Mouse (Mus musculus) midbrain, embryonic 10.5 days (tissue): Measurements from ENCODE around the gene Tspan7. TPM values are rescaled to one million over a fixed set of nuclear protein-coding genes. Genes with fewer than 3 reads are reported as not detected.

Experiments used
- DNase-seq: peaks from one replicate; pipeline ENCODE4 v3.0.0-alpha.2; 2017; ENCODE audit warnings: low spot score
- H3K27ac ChIP-seq: fragments of 300-500 bp; sonication (generic); replicated peaks from 2 replicates; pipeline ENCODE4 v1.5.1; 2016; ENCODE audit warnings: mild to moderate bottlenecking
- H3K27me3 ChIP-seq: fragments of 300-500 bp; sonication (generic); 2 replicates; pipeline ENCODE4 v1.6.1; 2016; ENCODE audit warnings: low read depth, mild to moderate bottlenecking; ENCODE audit not compliant: poor library complexity, severe bottlenecking
- H3K36me3 ChIP-seq: fragments of 300-500 bp; sonication (generic); 2 replicates; pipeline ENCODE4 v1.6.1; 2016; ENCODE audit warnings: mild to moderate bottlenecking, moderate library complexity
- H3K4me1 ChIP-seq: fragments of 300-500 bp; sonication (generic); 2 replicates; pipeline ENCODE4 v1.6.1; 2016
- H3K4me3 ChIP-seq: fragments of 300-500 bp; sonication (generic); 2 replicates; pipeline ENCODE4 v1.5.1; 2016; ENCODE audit warnings: mild to moderate bottlenecking, moderate library complexity
- H3K9me3 ChIP-seq: fragments of 300-500 bp; sonication (generic); replicated peaks from 2 replicates; pipeline ENCODE4 v1.6.1; 2016; ENCODE audit warnings: mild to moderate bottlenecking
- WGBS: fragments of 180-500 bp; shearing (Covaris S2); methylation state at CpG from one replicate; pipeline ENCODE4 v1.1.7; 2016; 5-methylcytosine and 5-hydroxymethylcytosine counted together
- polyA plus RNA-seq: library from polyadenylated mRNA; unstranded; fragments of >200 nt; fragmentation: Nextera tagmentation; extraction: Ambion mirVana; gene quantifications from 2 replicates; pipeline ENCODE4 v1.2.1, GENCODE M21; 2016

Gene Tspan7
- polyA plus RNA-seq, 1 experiment from 2014 or later, result 77.5 TPM

DNA sequence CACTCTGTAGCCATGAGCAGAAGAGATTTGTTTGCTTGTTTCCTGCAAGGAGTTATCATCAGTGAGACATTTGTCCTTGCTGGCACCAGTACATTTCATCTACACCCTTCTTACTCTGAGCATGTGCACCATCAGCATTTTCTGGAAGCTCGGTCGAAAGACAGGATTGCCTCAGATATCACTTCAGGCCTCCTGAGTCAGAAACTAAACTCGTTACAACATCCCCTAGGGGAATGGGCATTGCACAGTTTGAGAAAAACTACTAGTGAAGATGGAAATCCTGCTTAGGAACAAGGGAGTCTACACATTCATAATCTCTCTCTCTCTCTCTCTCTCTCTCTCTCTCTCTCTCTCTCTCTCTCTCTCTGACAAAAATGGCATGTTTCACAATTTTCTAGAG, 30.0 kb downstream of the Tspan7 start:
- Histone ChIP-seq H3K27ac (no peak overlapping the region), H3K4me1 (peaks cover 12% of the 10 kb centered on the region; the same call in 1 of the 2 replicates), H3K4me3 (no peak overlapping the region), H3K9me3 (no peaks in the 10 kb centered on the region), H3K27me3 (no peaks in the 10 kb centered on the region), H3K36me3 (no peaks in the 10 kb centered on the region)
- DNase-seq, result no peak
- 76% methylated on average over 3 of the region's 3 CpGs for WGBS

DNA sequence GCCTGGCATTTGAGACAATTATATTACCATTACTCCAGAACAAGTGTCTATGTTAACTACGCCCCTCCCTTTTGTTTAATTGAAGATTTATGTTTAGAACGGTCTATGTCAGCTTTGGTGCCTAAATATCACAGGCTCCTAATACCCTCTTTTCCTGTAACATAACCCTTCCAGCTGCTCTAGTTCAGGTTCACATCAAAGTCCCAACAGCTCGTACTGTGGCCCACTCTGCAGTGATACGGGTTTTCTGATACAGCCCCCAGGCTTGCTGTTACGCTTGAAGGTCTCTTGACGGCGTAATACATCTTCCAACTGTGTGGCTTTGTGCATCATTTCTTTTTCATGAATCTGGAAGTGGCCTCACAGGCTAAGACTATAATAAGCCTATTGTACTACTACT, 31.5 kb downstream of the Tspan7 start:
- WGBS, result 89% methylated on average over 7 of the region's 7 CpGs
- no peaks in the 10 kb centered on the region for H3K9me3 ChIP-seq
- peaks cover 12% of the 10 kb centered on the region; the same call in 1 of the 2 replicates for H3K4me1 ChIP-seq
- no peaks in the 10 kb centered on the region for H3K36me3 ChIP-seq
- DNase-seq, result no peak
- no peak overlapping the region for H3K4me3 ChIP-seq
- H3K27me3 ChIP-seq, result no peaks in the 10 kb centered on the region
- no peak overlapping the region for H3K27ac ChIP-seq

DNA sequence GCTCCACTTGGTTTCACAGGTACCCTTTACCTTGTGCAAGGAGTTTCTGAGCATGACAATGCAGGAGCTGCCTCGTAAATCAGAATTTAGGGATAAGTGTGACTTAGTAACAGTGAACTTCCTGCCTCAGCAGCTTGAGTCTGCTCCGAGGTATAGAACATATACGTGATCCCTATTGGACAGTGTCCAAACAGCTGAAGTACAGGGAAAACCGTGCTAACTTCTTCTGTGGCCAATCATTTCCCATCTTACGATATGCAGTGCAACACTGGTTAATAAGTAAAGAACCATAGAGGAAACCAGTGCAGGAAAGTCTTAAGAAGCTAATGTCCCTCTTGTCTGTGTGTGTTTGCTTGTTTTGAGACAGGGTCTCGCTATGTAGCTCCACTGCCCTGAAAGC, 32.0 kb downstream of the Tspan7 start:
- Histone ChIP-seq H3K9me3 (no peaks in the 10 kb centered on the region), H3K4me1 (peaks cover 12% of the 10 kb centered on the region; the same call in 1 of the 2 replicates), H3K36me3 (no peaks in the 10 kb centered on the region), H3K4me3 (no peak overlapping the region), H3K27ac (no peak overlapping the region), H3K27me3 (no peaks in the 10 kb centered on the region)
- no peak for DNase-seq
- 89% methylated on average over 6 of the region's 6 CpGs for WGBS

DNA sequence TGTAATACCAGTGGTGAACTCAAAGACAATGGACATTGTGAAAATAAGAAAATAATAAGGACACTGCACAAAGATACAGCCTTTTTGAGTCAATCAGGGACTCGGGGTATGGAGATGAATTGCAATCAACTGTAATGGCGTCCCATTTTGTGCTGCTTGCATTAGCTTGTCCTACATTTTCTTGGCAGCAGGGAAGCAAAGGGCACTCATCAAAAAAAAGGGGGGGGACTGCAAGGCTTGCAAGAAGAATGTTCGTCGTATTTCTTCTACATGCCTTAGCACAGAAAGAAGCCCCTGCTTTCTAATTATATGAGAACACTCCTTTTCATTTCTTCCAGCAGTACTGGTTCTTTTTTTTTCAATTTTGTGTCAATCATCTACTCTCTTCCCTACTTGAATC, 32.8 kb downstream of the Tspan7 start:
- no peak for DNase-seq
- 77% methylated on average over 4 of the region's 4 CpGs for WGBS
- Histone ChIP-seq H3K9me3 (no peaks in the 10 kb centered on the region), H3K4me3 (no peak overlapping the region), H3K27ac (no peak overlapping the region), H3K36me3 (no peaks in the 10 kb centered on the region), H3K27me3 (no peaks in the 10 kb centered on the region), H3K4me1 (peaks cover 12% of the 10 kb centered on the region; the same call in 1 of the 2 replicates)

DNA sequence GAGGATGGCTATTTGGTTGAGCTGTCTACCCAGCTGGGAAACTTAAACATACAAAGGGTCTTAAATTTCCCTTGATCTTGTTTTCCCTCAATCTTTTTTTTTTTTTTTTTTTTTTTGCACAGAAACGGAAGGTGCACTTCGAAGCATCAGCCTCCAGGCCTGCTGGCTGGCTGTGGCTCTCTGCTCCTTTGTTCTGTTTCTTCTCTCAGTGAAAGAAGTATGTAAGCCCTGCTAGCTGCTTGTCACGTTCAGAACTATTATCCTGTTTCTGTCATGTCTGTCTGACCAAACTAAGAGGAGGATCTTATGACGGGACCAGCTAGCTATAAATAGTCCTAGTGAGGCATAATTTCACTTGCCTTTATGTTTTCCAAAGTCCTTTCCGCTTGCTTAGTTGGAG, 33.6 kb downstream of the Tspan7 start:
- no peak for DNase-seq
- 49% methylated on average over 5 of the region's 5 CpGs for WGBS
- no peak overlapping the region; the same call in 1 of the 2 replicates for H3K27ac ChIP-seq
- no peaks in the 10 kb centered on the region for H3K36me3 ChIP-seq
- no peak overlapping the region for H3K4me3 ChIP-seq
- H3K9me3 ChIP-seq, result no peaks in the 10 kb centered on the region
- H3K27me3 ChIP-seq, result no peaks in the 10 kb centered on the region
- peaks cover 12% of the 10 kb centered on the region; the same call in 1 of the 2 replicates for H3K4me1 ChIP-seq

DNA sequence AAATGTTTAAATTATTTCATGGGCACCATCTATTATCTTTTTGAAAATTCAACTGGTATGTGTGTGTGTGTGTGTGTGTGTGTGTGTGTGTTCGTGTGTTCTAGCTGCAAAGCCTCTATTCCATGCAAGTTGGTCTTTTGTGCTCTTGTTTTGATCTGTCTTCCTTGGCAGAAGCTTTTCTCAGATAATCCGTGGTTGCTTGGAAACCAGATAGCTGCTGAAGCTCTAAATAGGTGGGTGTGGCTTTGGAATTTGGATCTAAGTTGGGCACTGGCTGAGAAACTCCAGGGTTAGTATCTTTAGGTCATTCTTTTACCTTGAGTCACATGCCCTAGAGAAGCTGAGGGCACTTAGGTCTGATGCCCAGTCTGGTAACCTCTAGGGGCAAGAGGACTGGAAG, 50.5 kb downstream of the Tspan7 start:
- peak; percentile 30 for DNase-seq
- 10% methylated on average over 2 of the region's 2 CpGs for WGBS

DNA sequence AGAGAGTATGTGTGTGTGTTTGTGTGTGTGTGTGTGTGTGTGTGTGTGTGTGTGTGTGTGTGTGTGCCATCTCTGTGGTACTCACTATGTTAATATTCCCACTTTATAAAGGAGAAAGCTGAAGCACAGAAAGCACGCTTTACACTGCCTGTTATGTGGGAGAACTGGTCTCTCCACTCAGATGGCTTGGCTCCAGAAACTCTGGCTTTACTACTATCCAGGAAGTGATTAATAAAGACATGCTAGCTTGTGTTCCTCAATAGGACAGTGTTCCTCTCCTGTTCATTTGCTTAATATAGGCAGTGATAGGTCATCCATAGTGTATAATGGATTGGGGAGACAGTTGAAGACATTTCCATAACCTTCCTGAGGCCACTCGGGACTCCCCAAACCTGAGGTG, 54.1 kb downstream of the Tspan7 start:
- Histone ChIP-seq H3K36me3 (no peaks in the 10 kb centered on the region), H3K4me3 (no peak overlapping the region), H3K4me1 (peaks cover 21% of the 10 kb centered on the region), H3K9me3 (no peaks in the 10 kb centered on the region), H3K27me3 (no peaks in the 10 kb centered on the region), H3K27ac (no peak overlapping the region)
- WGBS, result 76% methylated on average over 2 of the region's 2 CpGs
- DNase-seq, result no peak

More for the DNA sequence above, 50.5 kb downstream of the Tspan7 start:
- Histone ChIP-seq H3K36me3 (no peaks in the 10 kb centered on the region), H3K27me3 (no peaks in the 10 kb centered on the region), H3K9me3 (no peaks in the 10 kb centered on the region), H3K4me1 (peaks cover 24% of the 10 kb centered on the region), H3K4me3 (no peak overlapping the region), H3K27ac (peak overlapping the region; percentile 67)

DNA sequence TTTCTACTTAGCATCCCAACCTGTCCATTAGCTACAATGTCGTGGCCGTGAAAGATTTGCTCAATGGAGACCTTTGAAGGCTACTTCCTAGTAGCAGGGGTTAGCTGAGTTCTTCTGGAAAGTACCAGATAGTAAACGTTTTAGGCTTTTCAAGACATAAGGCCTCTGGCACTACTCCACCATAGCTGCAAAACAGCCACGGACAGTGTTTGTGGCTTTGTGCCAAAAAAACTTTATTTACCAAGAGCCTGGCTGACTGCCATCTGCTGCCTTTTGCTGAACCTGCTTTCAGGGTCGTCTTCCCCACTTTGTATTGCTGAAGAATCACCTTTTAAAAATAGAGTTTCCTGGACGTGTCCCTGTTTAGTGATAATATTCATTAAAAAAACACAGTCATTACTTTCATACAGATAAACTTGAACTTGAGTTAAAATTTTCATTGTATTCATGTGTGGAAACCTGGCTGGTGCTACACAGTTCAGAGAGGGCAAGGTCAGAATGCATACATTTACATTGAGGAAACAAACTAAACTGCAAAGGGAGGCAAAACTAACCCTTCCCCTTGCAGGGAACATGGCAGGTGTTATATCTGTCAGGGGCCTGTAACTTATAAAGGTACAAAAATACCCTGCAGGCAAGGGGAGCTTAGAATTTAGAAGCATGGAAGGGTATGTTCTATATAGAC, 54.7 kb downstream of the Tspan7 start:
- WGBS, result 80% methylated on average over 6 of the region's 6 CpGs
- H3K36me3 ChIP-seq, result no peaks in the 10 kb centered on the region
- no peaks in the 10 kb centered on the region for H3K9me3 ChIP-seq
- no peak overlapping the region for H3K4me3 ChIP-seq
- no peaks in the 10 kb centered on the region for H3K27me3 ChIP-seq
- no peak overlapping the region for H3K27ac ChIP-seq
- no peak for DNase-seq
- H3K4me1 ChIP-seq, result peaks cover 18% of the 10 kb centered on the region

DNA sequence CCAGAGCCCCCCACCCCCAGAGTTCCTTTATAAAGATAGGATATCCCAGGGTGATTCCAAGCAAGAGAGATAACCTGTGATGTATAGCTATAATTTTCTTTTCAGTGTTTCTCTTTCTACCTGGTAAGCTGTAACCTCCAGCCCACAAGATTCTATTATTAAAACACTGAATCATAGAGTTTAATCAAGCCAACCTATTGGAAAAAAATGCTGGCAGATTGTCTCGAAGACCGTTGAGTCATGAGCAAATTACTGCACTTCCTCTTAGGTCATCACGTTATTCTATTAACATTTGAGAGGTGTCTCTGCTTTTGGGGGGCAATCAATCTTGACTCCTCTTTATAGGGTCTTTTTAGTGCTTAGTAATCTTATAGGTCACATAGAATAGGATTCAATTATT, 61.9 kb downstream of the Tspan7 start:
- Histone ChIP-seq H3K4me3 (no peak overlapping the region), H3K27ac (no peak overlapping the region), H3K27me3 (no peaks in the 10 kb centered on the region), H3K9me3 (0 out of 2 replicates have a peak, but pooled peaks cover 3% of the 10 kb centered on the region), H3K4me1 (no peaks in the 10 kb centered on the region), H3K36me3 (no peaks in the 10 kb centered on the region)
- 88% methylated on average over 3 of the region's 3 CpGs for WGBS
- DNase-seq, result no peak

DNA sequence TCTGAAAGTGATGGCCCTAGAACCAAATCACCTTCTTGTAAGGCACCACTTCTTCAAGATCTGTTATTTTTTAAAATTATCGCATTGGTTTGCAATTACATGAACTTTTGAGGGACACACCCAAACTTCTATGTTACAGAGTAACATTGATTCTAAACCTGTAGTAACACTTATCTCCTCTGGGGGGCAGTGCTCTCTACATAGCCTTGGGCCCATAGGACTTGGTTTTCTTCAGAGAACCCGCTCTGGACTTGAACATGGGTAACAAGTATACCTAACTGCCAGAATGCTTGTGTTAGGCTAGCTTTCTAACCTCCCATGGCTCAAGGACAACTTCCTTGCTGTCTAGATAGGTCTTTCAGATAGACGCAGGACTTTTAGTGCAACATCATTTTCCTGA, 64.8 kb downstream of the Tspan7 start:
- Histone ChIP-seq H3K4me3 (no peak overlapping the region), H3K4me1 (no peaks in the 10 kb centered on the region), H3K27me3 (no peaks in the 10 kb centered on the region), H3K9me3 (0 out of 2 replicates have a peak, but pooled peaks cover 3% of the 10 kb centered on the region), H3K27ac (no peak overlapping the region), H3K36me3 (no peaks in the 10 kb centered on the region)
- DNase-seq, result no peak
- 80% methylated on average over 3 of the region's 3 CpGs for WGBS

DNA sequence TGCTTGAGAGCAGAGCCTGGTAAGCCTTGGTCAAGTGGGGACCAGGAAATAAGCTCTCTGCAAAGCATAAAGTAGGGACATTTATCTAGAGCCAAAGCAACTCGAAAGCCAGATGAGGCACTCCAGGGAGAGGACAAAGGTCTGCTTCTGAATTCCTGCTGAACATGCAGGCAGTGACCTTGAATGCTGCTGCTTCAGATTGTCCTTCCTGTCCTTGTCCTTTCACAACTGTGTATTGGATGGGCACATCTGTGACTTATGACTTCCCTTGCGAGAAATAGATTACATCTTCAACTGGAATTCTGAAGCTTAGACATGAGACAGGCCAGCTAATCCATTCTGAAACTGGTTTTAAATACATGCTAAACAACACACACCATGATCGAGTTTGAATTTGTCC, 71.9 kb downstream of the Tspan7 start:
- Histone ChIP-seq H3K4me1 (no peaks in the 10 kb centered on the region), H3K27ac (no peak overlapping the region), H3K4me3 (no peak overlapping the region), H3K9me3 (no peaks in the 10 kb centered on the region), H3K36me3 (no peaks in the 10 kb centered on the region), H3K27me3 (no peaks in the 10 kb centered on the region)
- no peak for DNase-seq
- WGBS, result 79% methylated on average over 3 of the region's 3 CpGs

DNA sequence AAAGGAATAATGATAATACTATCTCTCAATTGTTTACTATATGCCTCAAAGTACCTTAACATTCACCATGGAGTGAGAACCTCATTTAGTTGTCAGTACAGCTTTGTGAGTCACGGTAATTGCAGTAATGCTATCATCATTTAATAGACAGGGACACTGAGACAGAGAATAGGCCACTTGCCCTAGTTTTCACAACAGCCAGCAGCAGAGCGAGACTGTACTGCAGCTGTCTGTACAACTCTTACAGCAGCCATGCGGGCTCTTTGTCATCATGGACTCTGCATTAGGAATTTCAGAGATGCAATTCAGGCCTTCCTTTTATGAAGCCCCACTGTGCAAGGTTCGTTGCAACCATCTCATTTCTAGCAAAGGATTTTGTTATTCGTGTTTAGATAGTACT, 72.6 kb downstream of the Tspan7 start:
- Histone ChIP-seq H3K36me3 (no peaks in the 10 kb centered on the region), H3K4me1 (no peaks in the 10 kb centered on the region), H3K27me3 (no peaks in the 10 kb centered on the region), H3K9me3 (no peaks in the 10 kb centered on the region), H3K27ac (no peak overlapping the region), H3K4me3 (no peak overlapping the region)
- WGBS, result 81% methylated on average over 5 of the region's 5 CpGs
- DNase-seq, result no peak

DNA sequence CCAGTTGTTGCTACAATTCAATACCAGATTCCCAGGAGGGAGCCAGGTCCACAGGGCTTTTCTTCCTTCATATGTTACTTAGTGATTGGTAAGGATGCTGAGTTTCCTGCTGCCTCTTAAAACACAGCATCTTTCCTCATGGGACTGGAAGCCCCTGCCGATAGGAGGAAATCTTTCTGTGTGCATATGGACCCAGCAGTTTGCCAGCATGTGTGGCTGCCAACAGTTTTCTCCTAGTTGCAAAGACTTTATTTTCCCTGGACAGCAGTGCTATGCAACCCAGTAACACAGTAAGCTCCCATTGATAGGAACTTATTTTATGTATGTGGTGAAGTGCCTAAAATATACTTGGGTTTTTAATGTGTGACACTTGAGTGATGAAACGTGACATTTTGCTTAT, 73.7 kb downstream of the Tspan7 start:
- Histone ChIP-seq H3K4me3 (no peak overlapping the region), H3K9me3 (no peaks in the 10 kb centered on the region), H3K27me3 (no peaks in the 10 kb centered on the region), H3K36me3 (no peaks in the 10 kb centered on the region), H3K27ac (no peak overlapping the region), H3K4me1 (no peaks in the 10 kb centered on the region)
- DNase-seq, result no peak
- 77% methylated on average over 2 of the region's 2 CpGs for WGBS
